Mouse (Mus musculus) kidney, postnatal 14 days (tissue): Measurements from ENCODE around the gene Dgkh.
A peak's percentile ranks its signal among the peaks of the same experiment; 100 is the strongest.
"Not testable (repeated sequence)": the region's sequence is repeated elsewhere in the genome, so short reads cannot be mapped to it uniquely, and the experiment has no call there.

Source experiments
- DNase-seq: peaks from one replicate; pipeline ENCODE4 v3.0.0; 2022; ENCODE audit warnings: mixed read lengths

Gene Dgkh

GRCm38 (mm10) chr14:78618883-78619295, 113.7 kb downstream of the Dgkh start:
- DNase-seq, result no peak

- DNase-seq, result peak; percentile 10
These were observed 119.0 kb downstream of the Dgkh start for GRCm38 (mm10) chr14:78613569-78613968.

DNA sequence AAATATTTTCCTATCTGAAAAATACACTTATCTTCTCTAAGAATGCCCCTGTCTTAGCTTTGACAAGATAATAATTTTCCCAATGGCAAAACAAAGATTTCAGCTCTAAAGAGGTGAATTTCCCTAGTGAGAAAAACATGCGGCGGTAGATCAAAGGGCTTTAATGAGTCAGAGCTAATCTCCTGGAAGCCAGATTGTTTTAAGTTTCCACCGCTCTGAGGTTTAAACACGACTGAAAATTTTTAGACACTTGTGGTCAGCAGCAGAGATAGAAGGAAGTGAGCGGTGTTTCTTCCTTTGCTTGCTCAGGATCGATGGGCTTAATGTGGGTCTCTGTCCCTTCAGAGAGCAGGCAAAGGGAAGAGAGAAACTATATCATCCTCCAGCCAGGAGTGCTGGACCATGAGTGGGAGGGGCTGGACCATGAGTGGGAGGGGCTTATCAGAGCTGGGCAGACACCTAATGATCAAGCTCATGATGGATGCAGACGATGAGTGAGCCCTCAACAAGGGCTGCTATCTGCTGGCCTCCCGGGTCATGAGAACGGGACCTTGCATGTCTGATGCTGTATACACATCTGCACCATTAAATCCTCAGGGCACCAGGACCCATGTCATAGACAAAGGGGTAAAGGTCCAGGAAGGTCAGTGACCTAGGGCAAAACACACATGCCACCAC, 120.3 kb downstream of the Dgkh start:
- no peak for DNase-seq

- no peak for DNase-seq
These were observed 137.7 kb downstream of the Dgkh start for GRCm38 (mm10) chr14:78594916-78595315.

DNA sequence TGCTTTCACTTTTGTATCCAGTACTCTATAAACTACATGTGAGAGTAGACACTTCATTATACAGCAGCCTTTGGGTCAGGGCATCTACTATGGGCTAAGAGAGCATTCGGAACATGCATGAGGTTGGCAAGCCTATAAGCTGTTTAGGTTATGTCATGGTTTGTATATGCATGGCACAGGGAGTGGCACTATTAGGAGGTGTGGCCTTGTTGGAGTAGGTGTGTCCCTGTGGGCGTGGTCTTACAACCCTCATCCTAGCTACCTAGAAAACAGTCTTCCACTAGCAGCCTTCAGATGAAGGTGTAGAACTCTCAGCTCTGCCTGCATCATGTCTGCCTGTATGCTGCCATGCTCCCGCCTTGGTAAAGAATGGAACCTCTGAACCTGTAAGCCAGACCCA, 139.6 kb downstream of the Dgkh start:
- DNase-seq, result no peak

GRCm38 (mm10) chr14:78590335-78590734, 142.2 kb downstream of the Dgkh start:
- peak; percentile 45 for DNase-seq

- no peak for DNase-seq
These were observed 148.4 kb downstream of the Dgkh start for GRCm38 (mm10) chr14:78584222-78584621.

DNA sequence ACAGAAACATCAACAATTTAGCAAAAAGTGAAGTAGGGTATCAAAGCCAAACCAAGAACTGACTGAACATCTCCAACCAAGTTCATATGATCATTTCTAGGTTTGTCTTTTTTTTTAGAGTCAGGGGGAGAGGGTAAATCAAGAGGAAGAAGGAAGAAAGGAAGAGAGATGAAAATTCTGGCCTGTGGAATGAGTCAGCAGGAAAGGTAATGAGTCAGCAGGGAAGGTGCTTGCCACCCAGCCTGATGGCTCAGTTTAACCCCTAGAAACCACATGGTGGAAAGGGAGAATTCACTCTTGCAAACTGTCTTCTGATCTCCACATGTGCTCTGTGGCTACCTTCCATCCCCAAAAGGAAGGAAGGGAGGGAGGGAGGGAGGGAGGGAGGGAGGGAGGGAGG, 149.4 kb downstream of the Dgkh start:
- DNase-seq, result no peak

DNA sequence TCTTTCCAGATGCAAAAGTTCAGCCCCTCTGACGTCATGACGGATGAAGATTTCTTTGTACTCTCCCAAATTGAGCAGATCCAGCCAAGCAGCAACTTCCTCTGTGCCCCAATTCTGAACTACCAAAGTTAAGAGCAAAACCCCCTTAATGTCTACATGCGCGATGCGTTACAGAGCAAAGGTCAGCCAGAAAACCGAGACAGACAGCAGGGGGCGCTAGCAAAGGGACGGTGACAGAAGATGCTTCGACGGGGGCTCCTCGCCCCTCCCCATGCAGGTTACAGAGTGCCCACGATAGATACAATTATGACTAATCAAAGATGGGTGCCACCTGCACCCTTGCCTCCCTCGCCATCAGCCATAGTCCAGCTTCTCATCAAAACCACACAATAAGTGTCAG, 156.7 kb downstream of the Dgkh start:
- no peak for DNase-seq

DNA sequence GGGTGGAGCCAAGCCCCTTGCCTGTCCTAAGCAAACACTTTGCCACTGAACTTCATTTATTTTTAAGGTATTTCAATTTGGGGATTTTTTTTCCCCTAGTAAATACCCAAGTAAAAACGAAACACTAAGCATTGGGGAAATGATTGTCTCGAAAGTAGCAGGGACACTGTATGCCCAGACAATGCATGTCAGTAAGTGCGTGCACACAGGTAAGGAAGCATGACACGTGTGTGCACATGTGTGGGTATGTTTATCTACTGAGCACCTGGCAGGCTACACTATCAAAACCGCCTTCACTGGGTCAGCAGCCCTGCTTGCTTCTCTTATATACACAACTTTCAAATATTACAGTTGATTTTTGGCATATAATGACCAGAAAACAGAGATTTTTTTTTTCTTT, 164.2 kb downstream of the Dgkh start:
- DNase-seq, result no peak

- no peak for DNase-seq
These were observed 166.1 kb downstream of the Dgkh start for GRCm38 (mm10) chr14:78566431-78566830.

GRCm38 (mm10) chr14:78564292-78564691, 168.3 kb downstream of the Dgkh start:
- no peak for DNase-seq

GRCm38 (mm10) chr14:78563211-78563610, 169.4 kb downstream of the Dgkh start:
- DNase-seq, result no peak

DNA sequence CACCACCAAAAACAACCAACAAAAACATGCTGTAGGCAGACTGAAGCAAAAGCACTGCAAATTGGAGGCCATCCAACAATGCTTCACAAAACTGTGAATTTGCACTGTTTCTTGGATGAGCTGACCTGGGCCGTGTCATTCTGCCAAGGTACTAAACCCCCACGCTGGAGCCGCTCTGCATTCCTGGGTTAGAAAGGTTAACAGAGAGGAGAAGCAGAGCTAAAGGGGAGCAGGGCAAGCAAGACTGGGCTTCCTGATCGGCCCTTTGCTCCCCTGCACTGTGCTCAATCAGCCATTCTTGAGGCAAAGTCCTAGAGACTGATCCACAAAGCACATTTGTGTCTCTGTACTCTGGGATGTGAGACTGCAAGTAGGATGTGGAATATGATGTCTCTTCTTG, 170.5 kb downstream of the Dgkh start:
- peak; percentile 77 for DNase-seq

- no peak for DNase-seq
These were observed 173.5 kb downstream of the Dgkh start for GRCm38 (mm10) chr14:78559042-78559441.

GRCm38 (mm10) chr14:78554830-78555229, 177.7 kb downstream of the Dgkh start:
- not testable (repeated sequence) for DNase-seq

GRCm38 (mm10) chr14:78553661-78554060, 178.9 kb downstream of the Dgkh start:
- DNase-seq, result no peak

DNA sequence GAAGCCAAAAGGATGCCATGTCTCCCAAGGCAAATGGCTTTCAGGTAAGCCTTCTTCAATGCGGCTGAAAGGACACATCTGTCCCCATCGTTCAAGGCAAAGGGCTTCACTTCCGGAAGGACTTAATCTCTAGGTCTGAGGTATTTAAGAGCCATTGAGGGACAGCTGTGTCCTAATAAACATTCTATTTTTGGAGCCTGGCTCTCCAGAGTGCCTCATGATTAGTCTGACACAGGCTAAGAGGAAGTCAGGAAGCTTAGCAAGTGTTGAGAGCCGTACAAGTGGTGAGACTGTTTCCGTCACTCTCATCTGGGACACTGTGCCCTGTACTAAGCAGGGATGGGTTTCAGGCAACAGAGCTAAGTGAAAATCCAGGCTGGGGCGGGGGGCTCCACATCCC, 183.8 kb downstream of the Dgkh start:
- DNase-seq, result no peak

DNA sequence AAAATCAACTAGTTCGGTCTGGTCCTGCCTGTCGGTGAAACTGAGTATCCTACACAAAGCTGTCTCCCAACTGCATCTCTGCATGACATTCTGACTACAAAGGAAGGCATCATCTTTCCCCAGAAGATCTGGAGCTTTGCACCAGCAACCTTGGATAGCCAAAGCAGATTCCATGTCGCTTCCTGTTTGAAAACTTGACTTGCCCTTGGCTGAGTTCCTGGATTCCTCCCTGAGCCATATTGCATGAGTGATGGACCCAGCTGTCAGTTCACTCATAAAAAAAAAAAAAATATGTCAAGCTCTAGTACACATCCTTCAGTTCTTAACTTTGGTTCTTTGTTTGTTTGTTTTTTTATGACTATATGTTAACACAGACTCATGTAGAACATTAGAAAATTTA, 191.3 kb downstream of the Dgkh start:
- DNase-seq, result peak; percentile 60

DNA sequence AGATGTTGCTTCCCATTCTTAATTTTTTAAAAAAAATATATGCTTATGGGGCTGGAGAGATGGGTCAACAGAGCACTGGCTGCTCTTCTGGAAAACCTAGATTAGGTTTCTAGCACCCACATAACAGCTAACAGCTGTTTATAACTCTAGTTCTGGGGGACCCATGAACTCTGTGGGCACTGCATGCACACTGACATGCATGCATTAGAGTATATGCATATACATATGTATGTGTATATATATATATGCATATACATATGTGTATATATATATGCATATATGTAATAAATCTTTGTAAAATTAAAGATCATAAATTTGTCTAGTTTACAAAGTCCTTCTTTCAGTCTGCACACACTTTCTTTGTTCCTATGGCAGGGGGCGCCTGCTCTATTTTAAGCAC, 192.8 kb downstream of the Dgkh start:
- no peak for DNase-seq

GRCm38 (mm10) chr14:78538572-78539320, 193.8 kb downstream of the Dgkh start:
- peak; percentile 68 for DNase-seq

- DNase-seq, result no peak
These were observed 195.0 kb downstream of the Dgkh start for GRCm38 (mm10) chr14:78537551-78537950.

DNA sequence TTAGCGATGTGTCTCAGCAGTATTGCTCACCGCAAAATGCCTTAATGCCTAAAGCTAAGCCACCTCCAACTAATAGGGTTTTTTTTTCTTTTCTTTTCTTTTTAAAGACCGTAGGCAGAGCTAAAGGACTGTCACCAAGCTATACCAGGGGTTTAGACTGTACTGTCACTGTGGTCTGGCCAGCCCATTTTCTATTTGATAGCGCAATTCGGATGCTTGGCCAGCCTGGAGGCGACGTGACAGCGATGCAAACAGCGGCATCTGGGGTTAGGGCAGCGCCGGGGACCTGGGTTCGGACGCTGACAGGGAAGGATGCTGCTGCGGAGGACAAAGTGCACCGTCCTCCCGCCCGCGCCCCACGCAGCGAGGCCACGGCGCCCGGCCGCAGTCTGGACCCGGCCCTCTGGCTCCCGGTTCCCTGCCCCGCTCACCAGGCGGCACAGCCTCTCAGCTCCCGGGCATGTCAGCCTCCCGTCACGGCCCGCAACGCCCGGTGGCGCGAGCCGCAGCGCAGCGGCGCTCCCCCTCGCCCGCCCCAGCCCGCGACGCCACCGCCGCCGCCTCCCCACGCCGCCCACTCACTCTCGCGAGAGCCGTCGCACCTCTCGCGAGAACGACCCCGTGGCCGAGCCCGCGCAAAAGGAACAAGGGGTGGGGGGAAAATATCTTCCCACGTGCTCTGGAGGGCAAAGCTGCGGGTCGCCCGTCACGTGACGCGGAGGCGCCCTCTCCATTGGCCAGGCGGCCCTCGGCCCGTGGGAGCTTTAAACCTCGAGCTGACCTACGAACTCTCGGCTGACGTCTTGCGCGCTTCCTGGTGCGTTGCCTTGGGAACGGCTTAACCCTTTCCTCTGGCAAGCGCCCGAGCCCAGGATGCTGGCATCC, 196.1 kb downstream of the Dgkh start, which contains the start of gene Akap11:
Akap11 (minus strand) TSS at position 528 of the 885 bp plus-strand sequence.
- peak; percentile 97 for DNase-seq
